Mouse (Mus musculus) adipocyte (in vitro differentiated cells): ENCODE results near the gene Gipc3.

Source experiments
- DNase-seq: peaks from one replicate; pipeline ENCODE4 v3.0.0-alpha.2; 2016; ENCODE audit warnings: low spot score

The Gipc3 gene

DNA sequence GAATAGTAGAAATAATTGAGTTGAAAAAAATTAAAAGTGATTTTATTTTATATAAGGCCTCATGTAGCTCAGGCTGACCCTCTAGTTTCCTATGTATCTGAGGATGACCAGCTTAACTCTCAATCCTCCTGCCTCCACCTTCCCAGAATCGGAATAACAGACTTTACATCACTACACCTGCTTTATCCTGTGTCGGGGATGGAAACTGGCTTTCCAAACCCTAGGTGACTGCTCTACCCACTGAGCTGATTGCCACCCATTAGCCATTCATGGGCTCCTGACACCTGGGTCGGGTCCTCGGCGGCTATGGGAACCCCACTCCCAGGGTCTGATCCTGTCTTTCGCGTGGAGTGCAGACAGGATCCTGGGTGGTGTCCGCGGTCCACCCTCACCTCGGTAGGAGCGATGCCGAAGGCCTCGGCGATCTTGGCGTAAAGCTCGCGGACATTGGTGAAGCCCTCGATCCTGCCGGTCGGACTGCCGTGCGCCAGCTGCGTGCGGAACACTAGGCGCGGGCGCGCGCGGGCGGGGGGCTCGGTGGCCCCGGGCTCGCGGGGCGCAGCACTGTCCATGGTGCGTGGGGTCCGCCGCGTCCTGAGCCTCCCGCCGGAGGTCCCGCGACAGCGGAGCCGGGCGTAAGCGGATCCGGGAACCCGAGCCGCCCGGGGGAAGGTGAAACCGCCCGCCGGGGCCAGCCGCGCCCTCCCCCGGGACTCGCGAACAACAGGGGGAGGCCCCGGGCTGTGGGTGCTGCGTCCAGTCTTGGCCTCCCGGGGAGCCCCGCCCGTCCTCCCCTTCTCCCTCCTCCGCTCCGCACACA, at the start of gene Gipc3:
Gene Gipc3, minus strand, starts transcription at position 581 of the 820 bp plus-strand sequence.
- no peak for DNase-seq

DNA sequence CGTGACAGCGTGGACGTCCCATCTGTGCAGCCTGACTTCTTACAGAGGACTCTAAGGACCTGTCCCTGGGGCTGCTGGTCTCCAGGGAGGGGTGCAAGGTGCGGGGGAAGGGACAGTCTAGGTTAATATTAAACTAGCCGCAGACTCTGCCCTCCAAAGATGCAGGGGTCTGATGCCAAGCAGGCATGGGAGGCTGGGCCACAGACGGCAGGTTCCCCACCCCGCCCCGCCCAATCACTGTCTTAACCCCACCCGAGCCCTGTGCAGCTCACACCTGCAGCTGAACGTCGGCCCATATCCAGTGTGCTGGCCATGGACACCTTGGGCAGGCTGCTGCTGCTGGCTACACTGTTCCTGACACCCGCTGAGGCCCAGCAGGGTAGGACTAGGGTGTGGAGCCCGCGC, 49.7 kb upstream of the Gipc3 start, which contains the start of gene Smim24:
Gene Smim24, plus strand, starts transcription at position 271 of the 405 bp plus-strand sequence.
- no peak for DNase-seq

DNA sequence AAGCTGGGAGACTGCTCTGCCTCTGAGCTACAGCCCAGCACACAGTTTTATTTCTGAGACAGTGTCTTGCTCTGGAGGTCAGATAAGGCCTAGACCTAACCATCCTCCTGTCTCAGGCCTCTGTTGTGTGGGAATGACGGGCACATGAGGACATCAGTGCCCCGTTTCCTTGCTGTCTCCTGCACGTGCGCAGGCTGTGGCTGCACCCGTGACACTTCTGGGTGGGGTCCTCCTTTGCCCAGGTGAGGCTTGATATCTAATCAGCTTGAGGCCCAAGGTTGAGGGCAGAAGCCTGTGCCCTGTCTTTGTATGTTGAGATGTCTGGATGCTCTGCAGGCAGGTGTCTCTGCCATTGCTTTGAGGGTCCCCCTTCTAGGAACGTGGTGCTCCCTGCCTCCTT, 49.2 kb upstream of the Gipc3 start:
- no peak for DNase-seq

DNA sequence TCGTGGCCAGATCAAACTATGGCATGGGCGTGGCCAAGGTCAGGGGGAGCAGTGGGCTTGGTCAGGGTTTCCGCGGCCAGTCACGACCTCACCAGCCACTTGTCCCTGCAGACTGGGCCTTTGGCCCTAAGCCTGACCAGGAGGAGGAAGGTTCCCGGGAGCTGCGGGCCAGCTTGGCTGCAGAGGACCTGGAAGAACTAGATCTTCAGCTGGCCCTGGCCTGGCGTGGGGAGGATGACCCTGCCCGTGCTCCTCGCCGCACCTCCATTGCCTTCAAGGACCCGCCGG, 47.6 kb upstream of the Gipc3 start:
- no peak for DNase-seq

DNA sequence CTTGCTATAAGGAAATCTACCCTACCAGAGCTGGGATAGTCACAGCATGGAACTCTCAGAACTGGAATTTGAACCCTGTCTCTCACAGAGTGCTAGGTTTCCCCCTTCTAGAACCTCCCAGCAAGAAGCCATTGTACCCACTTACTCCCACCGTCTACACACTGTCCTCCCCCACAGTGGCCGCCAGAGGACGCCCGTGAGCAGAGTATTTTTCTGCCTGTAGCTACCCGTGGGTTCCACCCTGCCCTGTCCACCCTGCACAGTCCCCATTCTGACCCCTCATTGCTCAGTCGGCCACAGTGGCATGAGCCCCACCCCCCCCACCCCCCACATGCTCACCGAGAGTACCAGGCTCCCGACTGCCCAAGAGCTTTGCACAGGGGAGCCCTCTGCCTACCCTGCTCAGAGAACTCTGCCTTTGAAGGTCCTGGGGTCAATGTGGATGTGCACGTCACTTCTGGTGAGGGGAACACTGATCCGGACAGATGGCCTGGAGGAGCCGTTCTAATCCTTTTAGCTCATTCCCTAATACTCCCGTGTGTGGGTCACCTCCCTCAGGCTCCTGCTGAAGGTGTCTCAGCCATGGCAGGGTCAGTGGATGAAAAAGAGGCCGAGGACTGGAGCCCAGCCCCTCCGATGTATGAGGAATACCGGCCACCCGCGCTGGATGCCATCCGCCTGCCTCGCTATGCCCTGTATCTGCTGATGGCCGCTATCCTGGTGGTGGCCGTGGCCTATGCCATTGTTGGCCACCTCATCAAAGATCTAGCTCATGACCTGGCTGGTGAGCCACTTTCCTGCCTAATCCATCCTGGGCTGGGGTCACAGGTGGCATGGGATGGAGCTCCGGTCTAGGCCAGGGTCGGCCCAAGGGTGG, 47.0 kb upstream of the Gipc3 start:
- DNase-seq = peak; percentile 57

DNA sequence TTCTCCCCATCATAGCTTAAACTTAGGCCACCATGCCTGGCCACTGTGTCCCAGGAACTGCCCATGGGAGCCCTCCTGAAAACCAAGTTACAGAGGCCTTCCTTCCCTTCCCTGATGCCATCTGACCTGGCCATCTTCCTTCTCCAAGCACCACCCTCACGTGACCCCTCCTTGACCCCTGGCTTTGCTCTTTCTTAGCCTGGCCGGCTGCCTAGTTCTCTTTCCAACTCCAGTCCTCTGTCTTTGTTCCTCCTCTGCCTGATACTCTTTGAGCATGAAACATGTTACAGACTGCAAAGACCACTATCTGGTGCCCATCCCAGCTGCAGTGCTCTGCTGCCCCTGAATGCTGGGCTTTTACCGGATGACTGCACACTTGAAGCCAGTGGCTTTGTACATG, 46.3 kb upstream of the Gipc3 start:
- DNase-seq = peak; percentile 71

DNA sequence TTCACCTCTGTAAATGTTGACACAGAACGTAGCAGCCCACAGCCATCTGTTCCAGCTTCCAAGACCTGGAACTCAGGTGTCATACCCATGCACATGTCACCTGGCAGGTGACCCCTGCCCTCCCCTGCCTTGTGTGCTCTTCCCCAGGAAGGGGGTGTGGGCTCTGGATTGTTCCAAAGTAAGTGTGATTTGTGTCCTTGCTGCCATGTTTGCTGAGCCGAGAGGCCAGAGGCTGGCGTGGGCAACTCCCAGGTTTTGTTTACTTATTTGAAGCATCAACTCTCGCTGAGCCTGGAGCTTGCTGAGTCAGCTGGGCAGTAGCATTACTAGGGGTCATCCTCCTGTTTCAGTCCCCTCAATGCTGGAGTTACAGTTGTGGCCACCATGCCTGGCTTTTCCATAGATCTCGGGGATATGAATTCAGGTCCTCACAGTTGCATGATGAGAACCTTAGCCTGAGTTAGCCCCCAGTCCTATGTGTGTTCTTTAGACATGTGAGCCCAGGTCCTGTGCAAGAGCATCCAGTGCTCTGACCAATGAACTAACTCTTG, 45.5 kb upstream of the Gipc3 start, which contains the start of gene Gm48552:
Gene Gm48552, plus strand, starts transcription at position 501 of the 551 bp plus-strand sequence.
- no peak for DNase-seq

DNA sequence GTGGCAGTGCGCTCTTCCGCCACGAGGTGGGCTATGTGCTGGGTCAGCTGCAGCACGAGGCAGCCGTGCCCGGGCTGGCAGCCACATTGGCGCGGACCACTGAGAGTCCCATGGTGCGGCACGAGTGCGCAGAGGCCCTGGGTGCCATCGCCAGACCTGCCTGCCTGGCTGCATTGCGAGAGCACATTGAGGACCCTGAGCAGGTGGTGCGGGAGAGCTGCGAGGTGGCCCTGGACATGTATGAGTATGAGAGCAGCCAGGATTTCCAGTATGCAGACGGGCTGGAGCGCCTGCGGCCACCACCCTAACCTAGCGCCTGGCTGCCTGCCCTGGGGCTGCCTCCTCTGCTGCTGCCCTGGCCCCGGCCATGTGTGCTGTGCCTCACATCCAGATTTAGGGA, 44.6 kb upstream of the Gipc3 start:
- no peak for DNase-seq

DNA sequence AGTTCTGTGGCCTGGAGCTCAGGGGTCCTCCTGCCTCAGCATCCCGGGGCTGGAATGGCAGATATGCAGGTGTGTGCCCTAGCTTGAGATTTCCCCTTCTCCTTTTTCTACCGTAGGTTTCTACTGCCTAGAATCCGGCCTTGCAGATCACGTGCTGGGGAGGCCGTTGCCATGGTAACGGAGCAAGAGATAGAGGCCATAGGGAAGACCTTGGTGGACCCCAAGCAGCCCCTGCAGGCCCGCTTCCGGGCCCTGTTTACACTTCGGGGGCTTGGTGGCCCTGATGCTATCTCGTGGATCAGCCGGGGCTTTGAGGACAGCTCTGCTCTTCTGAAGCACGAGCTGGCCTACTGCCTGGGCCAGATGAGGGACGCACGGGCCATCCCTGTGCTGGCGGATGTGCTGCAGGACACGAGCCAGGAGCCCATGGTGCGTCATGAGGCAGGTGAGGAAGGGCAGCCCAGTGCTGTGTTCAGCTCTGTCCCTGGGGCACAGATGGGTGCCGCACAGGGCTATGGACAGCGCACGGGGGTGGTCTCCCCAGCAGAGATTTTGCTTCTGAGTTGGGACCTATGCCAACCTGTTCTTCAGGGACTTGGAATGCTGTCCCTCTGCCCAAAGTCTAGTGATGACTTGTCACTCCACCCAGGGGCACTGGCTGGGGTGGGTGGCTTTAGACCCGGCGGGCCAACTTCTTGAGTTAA, 42.7 kb upstream of the Gipc3 start:
- DNase-seq = no peak

DNA sequence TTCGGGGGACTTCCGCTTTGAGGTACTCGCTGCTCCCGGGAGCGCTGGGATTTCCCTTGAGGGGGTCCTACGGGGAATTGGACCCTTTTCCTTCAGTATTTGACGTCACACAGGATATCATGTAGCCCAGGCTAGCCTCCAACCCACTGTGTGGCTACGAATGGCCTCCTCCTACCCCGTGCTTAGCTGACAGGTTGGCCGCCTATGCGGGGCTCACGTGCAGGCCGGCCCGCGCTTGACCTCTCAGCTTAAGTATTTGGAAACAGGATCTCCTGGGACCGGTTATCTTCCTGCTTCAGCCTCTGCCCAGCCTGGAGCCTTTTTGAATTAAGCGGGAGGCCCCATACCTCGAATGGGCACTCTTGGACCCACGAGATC, 41.5 kb upstream of the Gipc3 start:
- DNase-seq = peak; percentile 60

DNA sequence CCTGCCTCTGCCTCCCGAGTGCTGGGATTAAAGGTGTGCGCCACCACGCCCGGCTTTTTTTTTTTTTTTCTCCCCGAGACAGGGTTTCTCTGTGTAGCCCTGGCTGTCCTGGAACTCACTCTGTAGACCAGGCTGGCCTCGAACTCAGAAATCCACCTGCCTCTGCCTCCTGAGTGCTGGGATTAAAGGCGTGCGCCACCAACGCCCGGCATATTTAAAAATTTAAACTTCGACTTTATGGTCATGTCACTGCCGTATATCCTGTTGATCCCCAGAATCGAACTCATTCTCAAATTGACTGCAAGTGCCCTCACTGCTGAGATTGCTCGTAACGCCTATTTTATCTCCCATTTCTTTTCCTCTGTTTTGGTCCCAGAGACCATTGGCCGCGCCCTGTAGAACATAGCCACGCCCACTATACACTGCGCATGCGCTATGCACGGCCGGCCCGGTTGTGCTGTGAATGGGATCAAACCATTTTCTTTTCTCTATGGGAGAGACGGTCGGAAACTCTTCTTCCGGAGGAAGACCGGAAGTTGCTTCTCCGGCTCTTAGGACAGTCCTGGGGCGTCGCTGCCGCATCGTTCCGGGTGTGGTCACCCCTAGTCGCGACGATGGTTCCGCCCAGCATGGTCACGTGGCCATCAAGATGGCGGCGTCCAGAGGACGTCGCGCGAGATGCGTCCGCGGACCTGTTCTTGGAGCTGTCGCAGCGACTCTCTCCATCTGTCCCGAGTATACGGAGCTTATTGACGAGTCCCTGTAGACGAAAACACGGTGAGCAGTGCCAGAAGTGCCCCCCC, 40.9 kb upstream of the Gipc3 start, which contains the start of the genes Dohh and Gm48551:
Gene Dohh, plus strand, starts transcription at position 627 of the 803 bp plus-strand sequence.
Gene Gm48551, plus strand, starts transcription at position 665 of the 803 bp plus-strand sequence.
- DNase-seq = peak; percentile 99

DNA sequence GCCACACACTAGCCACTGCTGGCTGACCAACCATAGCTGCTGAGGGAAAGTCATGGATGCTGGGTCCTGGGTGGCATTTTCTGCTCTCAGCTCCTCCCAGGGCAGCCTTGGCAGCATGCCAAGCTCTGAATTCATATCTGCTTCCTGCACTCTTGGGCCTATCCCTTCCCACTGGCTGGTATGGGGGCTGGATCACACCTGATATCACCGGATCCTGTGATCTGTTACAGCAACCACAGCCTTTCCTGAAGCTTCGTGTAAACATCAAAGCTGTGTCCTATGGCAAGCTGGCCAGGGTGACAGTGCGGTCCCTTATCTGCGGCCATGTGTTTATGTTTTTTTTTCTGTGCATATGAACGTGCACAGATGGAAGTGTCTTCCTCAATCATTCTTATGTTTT, 39.0 kb upstream of the Gipc3 start:
- no peak for DNase-seq

DNA sequence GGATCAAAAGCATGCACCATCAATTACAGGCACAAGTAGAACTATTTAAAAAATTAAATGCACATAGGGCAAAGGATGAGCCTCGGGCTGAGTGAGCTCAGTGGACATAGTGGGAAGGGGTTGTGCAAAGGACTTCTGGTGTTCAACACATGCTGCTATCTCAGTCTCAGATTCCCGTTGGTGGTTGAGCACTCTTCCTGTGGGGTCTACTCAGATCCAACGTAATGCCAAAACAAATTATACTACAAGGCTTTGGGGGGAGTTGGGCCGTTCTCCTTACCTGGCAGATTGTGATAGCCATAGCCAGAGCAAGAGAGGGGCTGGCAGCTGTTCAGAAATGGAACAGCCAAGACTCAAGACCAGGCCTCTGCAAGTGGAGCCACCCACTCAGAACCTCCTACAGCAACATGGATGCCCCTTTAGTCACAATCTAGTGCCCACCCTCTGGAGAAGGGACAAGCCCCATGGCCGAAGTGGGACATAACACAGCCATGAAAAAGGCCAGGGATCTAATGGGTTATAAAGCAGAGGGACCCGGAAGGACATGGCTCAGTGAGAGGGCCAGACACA, 36.8 kb upstream of the Gipc3 start:
- DNase-seq = no peak

DNA sequence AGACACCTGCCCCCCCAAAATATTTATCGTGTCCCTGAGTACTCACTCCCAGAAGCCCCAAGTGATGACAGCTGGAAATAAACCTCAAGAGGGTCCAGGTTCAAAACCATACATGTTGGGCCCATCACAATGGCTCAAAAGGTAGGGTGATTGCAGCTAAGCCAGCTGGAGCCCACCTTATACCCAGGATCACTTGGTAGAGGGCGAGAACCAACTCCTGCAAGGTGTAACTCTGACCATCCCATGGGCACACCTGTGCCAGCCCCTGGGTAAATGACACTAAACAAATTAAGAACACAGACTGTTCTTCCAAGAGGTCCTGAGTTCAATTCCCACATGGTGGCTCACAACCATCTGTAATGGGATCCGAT, 36.1 kb upstream of the Gipc3 start:
- DNase-seq = no peak

DNA sequence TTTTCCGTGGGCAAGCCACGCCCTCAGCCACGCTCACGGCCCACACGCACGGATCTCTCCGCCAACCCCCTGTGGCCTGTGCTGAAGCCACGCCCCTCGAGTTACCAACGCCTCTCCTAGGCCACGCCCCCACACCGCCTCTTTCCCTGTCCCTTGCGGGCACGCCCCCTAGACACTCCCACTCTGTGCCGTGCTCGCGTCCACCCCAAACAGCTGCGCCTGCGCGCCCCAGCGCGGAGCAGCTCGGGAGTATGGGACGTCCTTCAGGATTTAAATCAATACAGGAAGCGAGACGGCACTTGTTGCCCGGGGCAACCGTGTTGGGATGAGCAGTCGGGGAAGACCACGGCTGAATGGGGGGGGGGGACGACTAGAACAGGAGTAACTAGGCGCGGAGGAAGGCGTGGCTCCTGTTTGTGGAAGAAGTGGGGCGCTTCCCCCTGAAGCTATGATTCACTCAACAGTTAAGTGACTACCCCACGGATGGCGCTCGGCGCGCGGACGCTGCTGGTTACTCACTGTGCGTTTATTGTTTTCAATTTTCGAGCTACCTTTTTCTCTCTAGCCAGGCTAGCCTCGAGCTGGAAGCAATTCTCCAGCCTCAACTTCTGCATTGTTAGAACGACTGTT, 35.6 kb upstream of the Gipc3 start:
- DNase-seq = peak; percentile 100

DNA sequence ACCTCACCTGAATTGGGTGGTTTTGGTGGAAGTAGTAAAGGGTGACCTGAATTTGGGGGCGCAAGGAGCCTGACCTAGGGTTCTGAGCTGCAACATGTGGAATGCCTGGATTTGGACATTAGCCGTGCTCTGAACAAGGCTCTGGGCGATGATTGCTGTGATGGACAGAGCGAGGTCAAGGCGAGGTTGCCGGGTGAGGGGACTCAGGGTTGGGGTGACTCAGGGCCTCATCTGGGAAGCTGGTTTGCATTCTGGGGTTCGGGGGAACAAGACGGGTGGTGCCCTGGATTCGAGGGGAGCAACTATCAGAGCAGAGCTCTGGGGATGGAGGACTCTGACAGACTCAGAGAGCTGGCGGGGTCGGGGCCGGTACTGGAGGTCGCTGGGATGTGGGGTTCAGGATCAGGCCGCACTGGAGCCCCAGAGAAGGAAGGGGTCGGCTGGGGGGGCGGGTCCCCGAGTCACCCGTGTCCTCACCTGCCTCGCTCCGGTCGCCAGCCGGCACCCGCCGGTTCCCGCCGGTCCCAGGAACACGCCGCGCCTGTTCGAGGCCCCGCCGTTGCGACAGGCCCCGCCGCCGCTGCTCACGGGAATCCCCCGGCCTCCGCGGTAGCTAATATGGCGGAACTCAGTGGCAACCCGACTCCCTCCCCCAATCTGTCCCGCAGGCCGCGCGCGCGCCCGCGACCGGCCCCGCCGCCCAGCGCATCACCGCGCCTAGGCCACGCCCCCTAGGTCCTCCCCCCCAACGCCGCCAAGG, 34.9 kb upstream of the Gipc3 start, which contains the start of gene Fzr1:
Gene Fzr1, minus strand, starts transcription at position 724 of the 760 bp plus-strand sequence.
- peak; percentile 48 for DNase-seq

DNA sequence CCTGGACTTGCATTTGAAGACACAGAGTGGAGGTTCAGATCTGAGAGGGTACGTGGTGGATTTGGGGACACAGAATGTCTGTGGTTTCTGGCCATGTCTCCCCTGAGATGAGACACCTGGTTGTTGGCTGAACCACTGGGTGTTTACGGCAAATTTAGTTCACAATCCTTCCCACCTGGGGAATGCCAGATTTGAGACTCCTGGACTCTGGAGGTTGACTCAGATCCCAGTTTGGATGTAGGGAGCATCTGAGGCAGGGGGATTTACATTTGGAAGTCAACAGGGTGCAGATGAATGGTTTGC, 34.2 kb upstream of the Gipc3 start:
- peak; percentile 30 for DNase-seq

DNA sequence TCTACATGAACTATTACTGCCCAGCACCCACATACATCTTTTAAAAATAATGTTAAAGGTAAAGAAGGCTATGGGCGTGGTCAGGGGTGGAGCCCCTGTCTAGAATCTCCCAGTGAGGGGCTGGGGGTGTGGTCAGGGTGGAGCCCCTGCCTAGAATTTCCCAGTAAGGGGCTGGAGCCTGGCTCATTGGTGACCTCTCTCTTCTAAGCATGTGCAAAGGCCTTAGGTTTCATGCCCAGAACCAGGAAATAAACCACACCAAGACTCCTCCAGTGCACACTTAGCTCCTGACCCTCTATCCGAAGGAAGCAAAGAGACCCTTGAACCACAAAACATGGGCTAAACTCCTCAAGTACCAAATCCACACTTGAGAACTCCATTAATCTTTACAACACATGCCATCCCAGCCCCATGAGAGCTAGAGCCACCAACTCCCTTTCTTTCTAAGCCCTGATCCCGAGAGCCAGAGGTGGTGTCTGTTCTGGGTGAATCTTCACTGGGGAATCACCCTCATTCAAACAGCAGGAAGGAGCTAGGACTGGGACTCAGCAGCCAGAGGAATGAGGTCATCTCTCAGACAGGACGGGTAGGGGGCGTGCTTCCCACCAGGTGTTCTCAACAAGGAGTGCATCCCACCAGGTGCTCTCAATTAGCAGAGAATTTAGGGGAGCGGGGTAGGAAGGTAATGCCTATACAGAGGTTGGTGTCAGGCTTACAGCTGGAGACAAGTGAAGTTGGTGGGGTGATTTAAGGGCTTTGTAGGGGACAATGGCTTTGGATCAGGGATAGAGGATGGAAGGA, 33.7 kb upstream of the Gipc3 start:
- DNase-seq = peak; percentile 71

DNA sequence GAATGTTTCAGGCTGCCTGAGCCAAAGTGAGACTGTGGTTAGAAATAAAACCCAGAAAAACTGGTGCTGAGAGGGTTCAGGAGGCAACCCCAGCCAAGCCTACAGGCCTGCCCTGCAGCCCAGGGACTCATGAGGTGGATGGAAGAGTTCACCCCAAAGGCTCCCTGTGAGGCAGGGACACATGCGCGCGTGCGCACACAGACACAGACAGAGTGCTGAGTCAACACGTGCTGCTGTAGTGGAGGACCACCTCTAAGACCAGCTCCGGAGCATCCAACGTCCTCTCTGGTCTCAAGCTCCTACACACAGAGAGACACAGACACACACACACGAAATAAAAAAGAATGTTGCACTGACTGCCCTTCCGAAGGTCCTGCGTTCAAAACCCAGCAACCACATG, 32.3 kb upstream of the Gipc3 start:
- no peak for DNase-seq
